Mouse (Mus musculus) forebrain, postnatal 0 days (tissue): Measurements from ENCODE around the gene Mtcl1. TPM values are rescaled to one million over a fixed set of nuclear protein-coding genes. Genes with fewer than 3 reads are reported as not detected.
A peak's percentile ranks its signal among the peaks of the same experiment; 100 is the strongest.
"Not testable (repeated sequence)": the region's sequence is repeated elsewhere in the genome, so short reads cannot be mapped to it uniquely, and the experiment has no call there.

Experiments used
- ATAC-seq: fragments of 200-750 bp; cut with Nextera tagmentation; 2 replicates; pipeline ENCODE4 v1.8.0; 2017; ENCODE audit warnings: mild to moderate bottlenecking, moderate library complexity
- DNase-seq: peaks from one replicate; pipeline ENCODE4 v3.0.0-alpha.2; 2015
- H3K27ac ChIP-seq: fragments of 300-500 bp; sonication (generic); 2 replicates; pipeline ENCODE4 v1.5.1; 2014; ENCODE audit warnings: low read depth, mild to moderate bottlenecking, antibody characterized with exemption, low read length, moderate library complexity, mixed read lengths
- H3K27me3 ChIP-seq: fragments of 300-500 bp; sonication (generic); 2 replicates; pipeline ENCODE4 v1.6.1; 2014; ENCODE audit warnings: mild to moderate bottlenecking, low read length, mixed read lengths; ENCODE audit not compliant: insufficient read depth
- H3K36me3 ChIP-seq: fragments of 300-500 bp; sonication (generic); 2 replicates; pipeline ENCODE4 v1.6.1; 2014; ENCODE audit warnings: mild to moderate bottlenecking, moderate library complexity; ENCODE audit not compliant: insufficient read depth
- H3K4me1 ChIP-seq: fragments of 300-500 bp; sonication (generic); 2 replicates; pipeline ENCODE4 v1.6.1; 2014; ENCODE audit warnings: antibody characterized with exemption; ENCODE audit not compliant: insufficient read depth
- H3K4me2 ChIP-seq: fragments of 300-500 bp; sonication (generic); 2 replicates; pipeline ENCODE4 v1.6.1; 2014; ENCODE audit warnings: low read depth, mild to moderate bottlenecking, moderate library complexity
- H3K4me3 ChIP-seq: fragments of 300-500 bp; sonication (generic); 2 replicates; pipeline ENCODE4 v1.5.1; 2014; ENCODE audit warnings: low read depth, low read length, mixed read lengths
- H3K9ac ChIP-seq: fragments of 300-500 bp; sonication (generic); 2 replicates; pipeline ENCODE4 v1.6.1; 2014; ENCODE audit warnings: mild to moderate bottlenecking
- H3K9me3 ChIP-seq: fragments of 300-500 bp; sonication (generic); 2 replicates; pipeline ENCODE4 v1.6.1; 2016; ENCODE audit warnings: low read length
- CTCF ChIP-seq: sonication (generic); IDR thresholded peaks from 2 replicates; pipeline ENCODE4 v1.5.1; 2016; ENCODE audit warnings: antibody characterized with exemption, control low read depth, low read depth
- WGBS: fragments of 180-500 bp; shearing (Covaris S2); extraction: QIAGEN DNeasy Blood & Tissue Kit; methylation state at CpG from one replicate; pipeline ENCODE4 v1.1.7; 2014; 5-methylcytosine and 5-hydroxymethylcytosine counted together
- polyA plus RNA-seq: library from polyadenylated mRNA; unstranded; fragments of >200 nt; fragmentation: Nextera tagmentation; extraction: Ambion mirVana; gene quantifications from 2 replicates; pipeline ENCODE4 v1.2.1, GENCODE M21; 2015
- total RNA-seq: library from RNA; depleted of rRNA; stranded (reverse); fragments of >200 nt; gene quantifications from 2 replicates; pipeline ENCODE4 v1.2.3, GENCODE M21; 2014

Mtcl1 gene
- total and polyA plus RNA-seq, 2 experiments from 2014 or later, result 8.5 to 25.7 TPM

DNA sequence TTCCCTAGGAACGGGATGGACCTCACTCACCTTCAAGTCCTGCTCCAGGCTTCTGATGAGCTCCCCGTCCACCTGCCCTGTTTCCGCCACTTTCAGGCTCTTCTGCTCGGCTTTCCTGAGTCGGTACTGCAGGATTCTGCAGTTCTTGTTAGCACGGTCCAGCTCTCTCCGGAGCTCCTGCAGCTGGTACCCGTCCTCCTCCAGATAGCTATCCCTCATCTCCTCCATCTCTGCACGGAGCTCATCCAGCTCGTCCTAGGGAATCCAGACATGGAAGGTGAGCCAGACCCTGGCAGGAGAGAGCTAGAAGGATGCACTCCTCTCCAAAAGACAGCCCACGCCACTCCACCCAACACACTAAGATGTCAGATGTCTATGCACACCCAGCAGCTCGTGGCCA, 11.4 kb downstream of the Mtcl1 start:
- TF ChIP-seq CTCF, result no peak
- DNase-seq (no peak), ATAC-seq (no peak)
- Histone ChIP-seq H3K9me3 (no peaks in the 10 kb centered on the region), H3K9ac (no peak overlapping the region), H3K27me3 (no peaks in the 10 kb centered on the region), H3K36me3 (0 out of 2 replicates have a peak, but pooled peaks cover 9% of the 10 kb centered on the region), H3K4me1 (0 out of 2 replicates have a peak, but pooled peaks cover 3% of the 10 kb centered on the region), H3K27ac (no peak overlapping the region), H3K4me2 (no peak overlapping the region), H3K4me3 (no peak overlapping the region)
- WGBS, result 74% methylated on average over 12 of the region's 12 CpGs

DNA sequence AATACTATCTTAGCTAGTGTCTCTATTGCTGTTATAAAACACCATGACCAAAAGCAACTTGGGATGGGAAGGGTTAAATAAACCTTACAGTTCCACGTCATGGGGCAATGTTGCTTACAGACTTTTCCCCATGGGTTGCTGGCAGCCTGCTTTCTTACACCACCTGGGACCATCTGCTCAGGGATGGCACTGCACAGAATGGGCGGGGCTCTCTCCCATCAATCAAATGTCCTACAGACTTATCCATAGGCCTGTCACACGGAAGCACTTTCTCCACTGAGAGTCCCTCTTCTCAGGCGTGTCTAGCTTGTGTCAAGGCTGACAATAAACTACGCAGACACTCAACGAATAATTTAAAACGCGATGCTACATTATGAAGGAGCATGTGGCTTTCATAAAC, 12.7 kb downstream of the Mtcl1 start:
- H3K9me3 ChIP-seq, result no peaks in the 10 kb centered on the region
- 0 out of 2 replicates have a peak, but pooled peaks cover 9% of the 10 kb centered on the region for H3K36me3 ChIP-seq
- no peak overlapping the region for H3K27ac ChIP-seq
- H3K4me2 ChIP-seq, result no peak overlapping the region
- no peak overlapping the region for H3K9ac ChIP-seq
- peak; percentile 62 for DNase-seq
- H3K27me3 ChIP-seq, result no peaks in the 10 kb centered on the region
- TF ChIP-seq CTCF, result no peak
- no peak overlapping the region for H3K4me3 ChIP-seq
- ATAC-seq, result peak; percentile 16; the same call in 1 of the 2 replicates
- H3K4me1 ChIP-seq, result 0 out of 2 replicates have a peak, but pooled peaks cover 3% of the 10 kb centered on the region
- 54% methylated on average over 8 of the region's 8 CpGs for WGBS

DNA sequence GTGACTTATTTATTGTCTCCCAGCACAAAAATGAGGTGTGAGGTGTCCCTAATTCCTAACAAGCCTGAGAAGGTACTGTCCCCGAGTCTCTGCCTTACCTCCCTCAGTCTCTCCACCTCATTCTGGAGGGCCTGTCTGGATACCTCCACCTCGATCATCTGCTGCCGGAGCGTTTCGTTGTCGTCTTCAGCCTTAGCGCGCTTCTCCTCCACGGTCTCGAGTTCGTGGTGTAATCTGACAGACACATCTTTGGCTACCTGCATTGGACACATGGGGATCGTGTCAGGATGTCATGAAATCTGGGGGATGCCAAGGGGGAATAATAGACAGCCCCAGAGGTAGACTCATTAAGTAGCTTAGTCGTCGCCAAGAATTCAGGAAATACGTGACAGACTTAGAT, 13.6 kb downstream of the Mtcl1 start:
- no peak for TF ChIP-seq CTCF
- DNase-seq (no peak), ATAC-seq (no peak)

DNA sequence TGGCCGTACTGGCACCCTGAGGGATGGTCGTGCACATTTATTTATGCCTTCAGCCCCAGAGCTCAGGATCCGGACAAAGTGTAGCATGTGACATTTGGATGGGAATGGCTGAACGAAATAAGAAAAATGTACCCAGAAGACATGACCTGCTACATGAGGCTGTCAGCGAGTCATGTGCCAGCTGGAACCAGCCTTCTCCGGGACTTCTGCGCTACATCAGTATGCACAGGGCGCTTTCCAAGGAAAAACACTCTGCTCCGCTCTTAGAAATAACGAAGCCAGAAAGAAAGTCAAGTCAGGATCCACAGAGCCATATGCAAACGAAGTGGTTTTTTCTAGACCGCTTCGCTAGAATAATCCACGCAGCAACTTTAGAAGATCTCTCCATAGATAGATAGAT, 14.5 kb downstream of the Mtcl1 start:
- ATAC-seq (peak; percentile 80), DNase-seq (peak; percentile 64)
- Histone ChIP-seq H3K9ac (no peak overlapping the region), H3K9me3 (no peaks in the 10 kb centered on the region), H3K27ac (no peak overlapping the region), H3K27me3 (no peaks in the 10 kb centered on the region), H3K36me3 (peaks cover 16% of the 10 kb centered on the region; the same call in 1 of the 2 replicates), H3K4me2 (no peak overlapping the region), H3K4me3 (no peak overlapping the region), H3K4me1 (0 out of 2 replicates have a peak, but pooled peaks cover 3% of the 10 kb centered on the region)
- 63% methylated on average over 14 of the region's 14 CpGs for WGBS
- no peak for TF ChIP-seq CTCF

More for the DNA sequence above, 13.6 kb downstream of the Mtcl1 start:
- Histone ChIP-seq H3K27ac (no peak overlapping the region), H3K4me3 (no peak overlapping the region), H3K9me3 (no peaks in the 10 kb centered on the region), H3K27me3 (no peaks in the 10 kb centered on the region), H3K4me1 (0 out of 2 replicates have a peak, but pooled peaks cover 3% of the 10 kb centered on the region), H3K4me2 (no peak overlapping the region), H3K9ac (no peak overlapping the region), H3K36me3 (peaks cover 12% of the 10 kb centered on the region; the same call in 1 of the 2 replicates)
- WGBS, result 69% methylated on average over 15 of the region's 15 CpGs

DNA sequence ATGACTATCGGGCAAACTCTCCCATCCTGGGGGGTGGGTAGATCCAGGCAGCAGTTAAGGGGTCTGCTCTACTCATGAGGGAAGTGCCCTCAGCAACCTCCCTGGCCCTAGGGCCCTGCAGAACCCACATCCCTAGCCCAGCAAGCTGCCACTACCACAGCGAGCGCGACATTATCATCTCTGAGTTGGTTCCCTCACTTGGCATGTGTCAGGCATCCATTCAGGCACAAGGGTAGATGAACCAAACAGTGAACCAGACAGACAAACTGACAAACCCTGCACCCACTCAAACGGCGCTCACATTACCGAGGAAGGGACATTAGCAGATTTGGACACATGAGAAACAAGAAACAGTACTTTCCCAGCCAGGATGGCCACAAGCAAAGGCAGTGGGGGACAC, 15.0 kb downstream of the Mtcl1 start:
- ATAC-seq (peak; percentile 32; the same call in 1 of the 2 replicates), DNase-seq (no peak)
- Histone ChIP-seq H3K27me3 (no peaks in the 10 kb centered on the region), H3K4me2 (no peak overlapping the region), H3K9ac (no peak overlapping the region), H3K36me3 (peaks cover 16% of the 10 kb centered on the region; the same call in 1 of the 2 replicates), H3K4me1 (0 out of 2 replicates have a peak, but pooled peaks cover 3% of the 10 kb centered on the region), H3K9me3 (no peaks in the 10 kb centered on the region), H3K27ac (no peak overlapping the region), H3K4me3 (no peak overlapping the region)
- 77% methylated on average over 7 of the region's 7 CpGs for WGBS
- no peak for TF ChIP-seq CTCF

DNA sequence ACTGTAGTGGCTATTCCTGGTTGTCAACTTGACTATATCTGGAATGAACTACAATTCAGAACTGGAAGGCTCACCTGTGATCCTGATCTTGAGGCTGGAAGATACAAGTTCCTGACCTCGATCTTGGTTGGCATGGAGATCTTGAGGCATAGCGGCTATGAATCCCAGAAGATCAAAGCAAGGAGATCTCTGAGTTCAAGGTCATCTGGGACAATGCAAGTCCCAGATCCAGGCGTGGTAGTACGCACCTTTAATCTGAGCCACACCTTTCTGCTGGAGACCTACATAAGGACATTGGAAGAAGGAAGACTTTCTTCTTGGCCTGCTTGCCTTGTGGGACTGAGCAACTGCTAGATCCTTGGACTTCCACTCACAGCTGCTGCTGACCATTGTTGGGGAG, 24.9 kb downstream of the Mtcl1 start:
- not testable (repeated sequence) for H3K27ac ChIP-seq
- 94% methylated on average over 4 of the region's 4 CpGs for WGBS

DNA sequence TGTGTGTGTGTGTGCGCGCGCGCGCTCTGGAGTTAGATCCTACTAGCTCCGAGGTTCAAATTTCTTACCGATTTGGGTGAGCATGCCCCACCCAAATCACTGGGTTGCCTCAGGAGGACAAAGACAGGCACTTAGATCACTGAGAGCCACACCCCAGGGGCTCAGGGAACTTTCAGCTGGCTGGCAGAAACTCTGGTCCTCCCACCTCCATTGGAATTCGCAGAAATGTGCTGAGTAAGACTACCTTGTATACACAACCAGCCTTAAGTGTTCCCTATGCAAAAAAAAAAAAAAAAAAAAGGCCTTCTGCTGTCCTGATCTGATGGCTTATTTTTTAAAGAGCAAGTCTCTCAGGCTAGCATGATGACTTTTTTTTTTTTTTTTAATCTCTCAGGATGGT, 30.1 kb downstream of the Mtcl1 start:
- no peak overlapping the region for H3K4me3 ChIP-seq
- peaks cover 7% of the 10 kb centered on the region; the same call in 1 of the 2 replicates for H3K4me1 ChIP-seq
- no peak for ATAC-seq
- H3K27ac ChIP-seq, result no peak overlapping the region
- no peaks in the 10 kb centered on the region for H3K9me3 ChIP-seq
- no peaks in the 10 kb centered on the region; the same call in 1 of the 2 replicates for H3K36me3 ChIP-seq
- H3K4me2 ChIP-seq, result no peak overlapping the region
- no peaks in the 10 kb centered on the region for H3K27me3 ChIP-seq
- TF ChIP-seq CTCF, result no peak
- no peak for DNase-seq
- H3K9ac ChIP-seq, result no peak overlapping the region
- WGBS, result 65% methylated on average over 8 of the region's 8 CpGs

More for the DNA sequence above, 24.9 kb downstream of the Mtcl1 start:
- not testable (repeated sequence) for H3K9me3 ChIP-seq, ATAC-seq, H3K36me3 ChIP-seq, H3K4me2 ChIP-seq, H3K4me1 ChIP-seq, H3K9ac ChIP-seq, H3K4me3 ChIP-seq, DNase-seq, H3K27me3 ChIP-seq
